Mouse (Mus musculus) bone marrow, adult 2 months (tissue): ENCODE measurements around the gene Serpina3a.

Experiments
- CTCF ChIP-seq: fragments of 200-500 bp; IDR thresholded peaks from 2 replicates; pipeline ENCODE4 v1.5.1; 2011; ENCODE audit warnings: low read length, control low read depth; ENCODE audit not compliant: control insufficient read depth, insufficient read depth
- POLR2A ChIP-seq: fragments of 200-500 bp; IDR thresholded peaks from 2 replicates; pipeline ENCODE4 v1.6.1; 2011; ENCODE audit warnings: low read depth, mild to moderate bottlenecking, control low read depth, low read length, borderline replicate concordance; ENCODE audit not compliant: control insufficient read depth

DNA sequence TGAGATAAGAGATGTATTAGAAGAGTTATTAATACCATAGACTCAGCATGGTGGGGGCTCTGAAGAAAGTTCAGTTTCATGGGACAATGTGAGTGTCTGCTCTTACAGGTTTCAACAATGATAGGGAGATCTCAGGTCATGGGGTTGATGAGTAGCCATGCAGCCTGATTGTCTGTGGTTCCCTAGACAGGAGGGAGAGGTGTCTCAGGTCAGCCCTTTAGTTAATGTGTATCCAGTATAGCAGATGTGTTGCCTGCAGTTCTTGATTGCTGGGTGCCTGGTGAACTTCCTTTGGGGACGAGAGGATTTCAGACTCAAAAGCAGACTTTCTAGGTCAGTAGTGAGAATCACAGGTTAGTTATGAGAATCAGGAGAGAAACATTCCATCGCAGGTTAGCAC lies 4.0 kb upstream of the Serpina3a start:
- no peak for TF ChIP-seq POLR2A
- no peak for TF ChIP-seq CTCF
